Mouse (Mus musculus) MEL (cell line): ENCODE results near the gene Ppp1r8.

Source experiments
- BHLHE40 ChIP-seq: IDR thresholded peaks from 2 replicates; pipeline ENCODE4 v1.6.1; 2012; ENCODE audit warnings: low read depth, mild to moderate bottlenecking, inconsistent platforms, low read length, improper control_type of control experiment, borderline replicate concordance
- CTCF ChIP-seq, 3 experiments: IDR thresholded peaks in 2 of 3; conservative IDR thresholded peaks in 1 of 3; 2 replicates each; pipeline ENCODE4 v1.5.1; 2011 to 2012; ENCODE audit warnings: low read length in 3 of 3, low read depth in 2 of 3, mild to moderate bottlenecking in 2 of 3, improper control_type of control experiment in 1 of 3, inconsistent platforms in 1 of 3, mixed read lengths in 1 of 3, moderate library complexity in 1 of 3; ENCODE audit not compliant: control insufficient read depth in 1 of 3, insufficient read depth in 1 of 3, poor library complexity in 1 of 3, severe bottlenecking in 1 of 3
- MYB ChIP-seq: IDR thresholded peaks from 2 replicates; pipeline ENCODE4 v1.6.1; 2011; ENCODE audit warnings: mild to moderate bottlenecking, low read depth, low read length, improper control_type of control experiment
- POLR2A ChIP-seq, 2 experiments: IDR thresholded peaks; 2 replicates each; pipeline ENCODE4 v1.6.1; 2011 to 2012; ENCODE audit warnings: low read length in 2 of 2, mild to moderate bottlenecking in 2 of 2, control low read depth in 1 of 2, improper control_type of control experiment in 1 of 2, low read depth in 1 of 2, moderate library complexity in 1 of 2; ENCODE audit not compliant: control insufficient read depth in 1 of 2, insufficient read depth in 1 of 2, poor library complexity in 1 of 2
- POLR2AphosphoS2 ChIP-seq: IDR thresholded peaks from 2 replicates; pipeline ENCODE4 v1.6.1; 2011; ENCODE audit warnings: low read length, improper control_type of control experiment
- POLR2AphosphoS5 ChIP-seq: IDR thresholded peaks from 2 replicates; pipeline ENCODE4 v1.6.1; 2012; ENCODE audit warnings: low read depth, borderline replicate concordance, mild to moderate bottlenecking, inconsistent platforms, low read length, moderate library complexity, mixed read lengths
- TAL1 ChIP-seq: IDR thresholded peaks from 2 replicates; pipeline ENCODE4 v1.6.1; 2012; ENCODE audit warnings: mild to moderate bottlenecking, inconsistent platforms, low read length, moderate library complexity, mixed read lengths
- UBTF ChIP-seq: IDR thresholded peaks from 2 replicates; pipeline ENCODE4 v1.6.1; 2012; ENCODE audit warnings: low read depth, mild to moderate bottlenecking, inconsistent platforms, low read length, improper control_type of control experiment, moderate library complexity, borderline replicate concordance; ENCODE audit not compliant: insufficient read depth
- ZNF384 ChIP-seq: IDR thresholded peaks from 2 replicates; pipeline ENCODE4 v1.6.1; 2012; ENCODE audit warnings: low read depth, mild to moderate bottlenecking, inconsistent platforms, low read length, improper control_type of control experiment

DNA sequence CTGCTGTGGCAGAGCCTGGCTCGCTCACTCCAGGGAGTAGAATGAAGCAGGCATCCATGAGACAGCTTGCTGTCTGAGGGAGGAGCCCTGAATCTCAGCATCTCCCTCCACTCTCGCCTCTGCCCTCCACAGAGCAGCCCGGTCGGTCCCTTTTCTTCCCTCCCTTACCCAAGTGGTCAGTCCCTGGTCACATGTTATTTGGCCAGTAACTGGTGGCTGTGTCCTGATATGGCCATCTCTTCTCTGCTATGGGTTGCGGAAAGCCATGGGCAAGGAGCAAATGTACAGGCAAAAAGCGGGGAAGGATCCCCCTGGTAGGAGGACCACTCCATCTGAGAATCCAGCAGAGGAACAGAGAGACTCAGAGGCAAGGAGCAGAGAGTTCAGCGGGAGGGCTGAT is 47.8 kb downstream of the Ppp1r8 start:
- TF ChIP-seq POLR2AphosphoS5 (no peak), BHLHE40 (no peak), TAL1 (no peak), POLR2A (IDR thresholded peaks at IDR 0.05; ENCODE audit: control insufficient read depth in 1 of 2, insufficient read depth in 1 of 2, low read depth in 1 of 2, low read length in 2 of 2, poor library complexity in 1 of 2) (no peak), MYB (no peak), ZNF384 (no peak), POLR2AphosphoS2 (no peak), CTCF (IDR thresholded peaks at IDR 0.05 in 2 of 3, conservative IDR thresholded peaks at IDR 0.05 in 1 of 3; ENCODE audit: control insufficient read depth in 1 of 3, insufficient read depth in 1 of 3, low read depth in 2 of 3, low read length in 3 of 3, poor library complexity in 1 of 3, severe bottlenecking in 1 of 3) (no peak), UBTF (no peak)
